Mouse (Mus musculus) stomach, embryonic 14.5 days (tissue): ENCODE results near the gene Pwwp2b. TPM values are rescaled to one million over a fixed set of nuclear protein-coding genes. Genes with fewer than 3 reads are reported as not detected.

Experiments used
- ATAC-seq: fragments of 200-750 bp; cut with Nextera tagmentation; 2 replicates; pipeline ENCODE4 v1.8.0; 2017; ENCODE audit warnings: low read depth, moderate TSS enrichment; ENCODE audit not compliant: insufficient number of reproducible peaks, insufficient read depth, low FRiP score
- H3K27ac ChIP-seq: fragments of 300-500 bp; sonication (generic); 2 replicates; pipeline ENCODE4 v1.5.1; 2014; ENCODE audit warnings: mild to moderate bottlenecking, low read length, moderate library complexity, mixed read lengths
- H3K27me3 ChIP-seq: fragments of 300-500 bp; sonication (generic); 2 replicates; pipeline ENCODE4 v1.6.1; 2014; ENCODE audit warnings: low read length, control low read depth, mixed read lengths; ENCODE audit not compliant: control insufficient read depth, insufficient read depth
- H3K36me3 ChIP-seq: fragments of 300-500 bp; sonication (generic); 2 replicates; pipeline ENCODE4 v1.6.1; 2014; ENCODE audit warnings: mild to moderate bottlenecking, control low read depth, low read length, moderate library complexity, mixed read lengths; ENCODE audit not compliant: control insufficient read depth, insufficient read depth
- H3K4me1 ChIP-seq: fragments of 300-500 bp; sonication (generic); 2 replicates; pipeline ENCODE4 v1.6.1; 2014; ENCODE audit warnings: low read length, control low read depth, mixed read lengths; ENCODE audit not compliant: control insufficient read depth, insufficient read depth
- H3K4me2 ChIP-seq: fragments of 300-500 bp; sonication (generic); replicated peaks from 2 replicates; pipeline ENCODE4 v1.6.1; 2014; ENCODE audit warnings: low read depth, low read length, control low read depth
- H3K4me3 ChIP-seq: fragments of 300-500 bp; sonication (generic); 2 replicates; pipeline ENCODE4 v1.5.1; 2014; ENCODE audit warnings: low read depth, low read length, control low read depth
- H3K9ac ChIP-seq: fragments of 300-500 bp; sonication (generic); replicated peaks from 2 replicates; pipeline ENCODE4 v1.6.1; 2014; ENCODE audit warnings: low read depth, mild to moderate bottlenecking, control low read depth, low read length, moderate library complexity, mixed read lengths
- H3K9me3 ChIP-seq: fragments of 300-500 bp; sonication (generic); 2 replicates; pipeline ENCODE4 v1.6.1; 2016; ENCODE audit warnings: low read depth, low read length, control low read depth; ENCODE audit not compliant: control insufficient read depth
- WGBS: fragments of 180-500 bp; shearing (Covaris S2); extraction: QIAGEN DNeasy Blood & Tissue Kit; methylation state at CpG from one replicate; pipeline ENCODE4 v1.1.7; 2014; 5-methylcytosine and 5-hydroxymethylcytosine counted together
- polyA plus RNA-seq: library from polyadenylated mRNA; unstranded; fragments of >200 nt; fragmentation: Nextera tagmentation; extraction: Ambion mirVana; gene quantifications from 2 replicates; pipeline ENCODE4 v1.2.1, GENCODE M21; 2014

The Pwwp2b gene
- polyA plus RNA-seq, 1 experiment from 2014 or later: 17.0 TPM

GRCm38 (mm10) chr7:139214160-139214559 is 34.1 kb upstream of the Pwwp2b start:
- H3K27ac ChIP-seq: no peak overlapping the region
- H3K9ac ChIP-seq: no peak overlapping the region
- no peaks in the 10 kb centered on the region for H3K36me3 ChIP-seq
- no peak overlapping the region for H3K4me2 ChIP-seq
- peaks cover 9% of the 10 kb centered on the region; the same call in 1 of the 2 replicates for H3K4me1 ChIP-seq
- no peak for ATAC-seq
- H3K9me3 ChIP-seq: no peaks in the 10 kb centered on the region
- no peaks in the 10 kb centered on the region for H3K27me3 ChIP-seq
- no peak overlapping the region for H3K4me3 ChIP-seq
- 76% methylated on average over 3 of the region's 3 CpGs for WGBS

- Histone ChIP-seq H3K36me3 (no peaks in the 10 kb centered on the region), H3K4me3 (no peak overlapping the region), H3K9me3 (no peaks in the 10 kb centered on the region), H3K9ac (no peak overlapping the region), H3K4me1 (peaks cover 9% of the 10 kb centered on the region; the same call in 1 of the 2 replicates), H3K4me2 (no peak overlapping the region), H3K27ac (no peak overlapping the region), H3K27me3 (no peaks in the 10 kb centered on the region)
- ATAC-seq: no peak
- WGBS: 80% methylated on average over 14 of the region's 14 CpGs
Observed at GRCm38 (mm10) chr7:139214596-139215340, 33.5 kb upstream of the Pwwp2b start.

- Histone ChIP-seq H3K36me3 (no peaks in the 10 kb centered on the region), H3K4me1 (peaks cover 9% of the 10 kb centered on the region; the same call in 1 of the 2 replicates), H3K27me3 (no peaks in the 10 kb centered on the region), H3K4me2 (no peak overlapping the region), H3K9me3 (no peaks in the 10 kb centered on the region), H3K27ac (no peak overlapping the region), H3K9ac (no peak overlapping the region), H3K4me3 (no peak overlapping the region)
- 62% methylated on average over 1 of the region's 1 CpGs for WGBS
- no peak for ATAC-seq
Observed at GRCm38 (mm10) chr7:139215516-139215915, 32.8 kb upstream of the Pwwp2b start.

- Histone ChIP-seq H3K27ac (no peak overlapping the region), H3K27me3 (no peaks in the 10 kb centered on the region), H3K4me1 (peaks cover 9% of the 10 kb centered on the region; the same call in 1 of the 2 replicates), H3K9me3 (no peaks in the 10 kb centered on the region), H3K4me3 (no peak overlapping the region), H3K4me2 (no peak overlapping the region), H3K9ac (no peak overlapping the region), H3K36me3 (no peaks in the 10 kb centered on the region)
- ATAC-seq: no peak
- 87% methylated on average over 7 of the region's 7 CpGs for WGBS
Observed at GRCm38 (mm10) chr7:139215946-139216345, 32.3 kb upstream of the Pwwp2b start.

- Histone ChIP-seq H3K9me3 (no peaks in the 10 kb centered on the region), H3K4me3 (no peak overlapping the region), H3K4me1 (peaks cover 9% of the 10 kb centered on the region; the same call in 1 of the 2 replicates), H3K36me3 (no peaks in the 10 kb centered on the region), H3K27ac (no peak overlapping the region), H3K9ac (no peak overlapping the region), H3K4me2 (no peak overlapping the region), H3K27me3 (no peaks in the 10 kb centered on the region)
- no peak for ATAC-seq
- 90% methylated on average over 9 of the region's 9 CpGs for WGBS
Observed at GRCm38 (mm10) chr7:139216464-139216863, 31.8 kb upstream of the Pwwp2b start.

GRCm38 (mm10) chr7:139217046-139217445 is 31.2 kb upstream of the Pwwp2b start:
- H3K4me1 ChIP-seq: peaks cover 9% of the 10 kb centered on the region; the same call in 1 of the 2 replicates
- H3K9ac ChIP-seq: no peak overlapping the region
- H3K27me3 ChIP-seq: no peaks in the 10 kb centered on the region
- no peak overlapping the region for H3K4me2 ChIP-seq
- WGBS: 80% methylated on average over 7 of the region's 7 CpGs
- no peaks in the 10 kb centered on the region for H3K9me3 ChIP-seq
- no peak overlapping the region for H3K4me3 ChIP-seq
- ATAC-seq: no peak
- H3K27ac ChIP-seq: no peak overlapping the region
- no peaks in the 10 kb centered on the region for H3K36me3 ChIP-seq

- Histone ChIP-seq H3K27ac (no peak overlapping the region), H3K27me3 (no peaks in the 10 kb centered on the region)
Observed at GRCm38 (mm10) chr7:139218641-139219415, 29.5 kb upstream of the Pwwp2b start.

GRCm38 (mm10) chr7:139219486-139219885 is 28.8 kb upstream of the Pwwp2b start:
- peaks cover 5% of the 10 kb centered on the region; the same call in 1 of the 2 replicates for H3K4me1 ChIP-seq
- H3K4me2 ChIP-seq: no peak overlapping the region
- no peak overlapping the region for H3K9ac ChIP-seq
- WGBS: 68% methylated on average over 5 of the region's 5 CpGs
- H3K36me3 ChIP-seq: no peaks in the 10 kb centered on the region
- no peaks in the 10 kb centered on the region for H3K27me3 ChIP-seq
- no peak overlapping the region for H3K27ac ChIP-seq
- no peak for ATAC-seq
- no peaks in the 10 kb centered on the region for H3K9me3 ChIP-seq
- no peak overlapping the region for H3K4me3 ChIP-seq

More at GRCm38 (mm10) chr7:139218641-139219415, 29.5 kb upstream of the Pwwp2b start:
- Histone ChIP-seq H3K4me1 (peaks cover 4% of the 10 kb centered on the region; the same call in 1 of the 2 replicates), H3K4me3 (no peak overlapping the region), H3K36me3 (no peaks in the 10 kb centered on the region), H3K9ac (no peak overlapping the region), H3K9me3 (no peaks in the 10 kb centered on the region), H3K4me2 (no peak overlapping the region)
- WGBS: 55% methylated on average over 6 of the region's 6 CpGs
- no peak for ATAC-seq
